Mouse (Mus musculus): Measurements from ENCODE around the gene Eml2. TPM values are rescaled to one million over a fixed set of nuclear protein-coding genes. Genes with fewer than 3 reads are reported as not detected.

Gene Eml2
- total RNA-seq, 2 experiments from 2014 or later: not detected

DNA sequence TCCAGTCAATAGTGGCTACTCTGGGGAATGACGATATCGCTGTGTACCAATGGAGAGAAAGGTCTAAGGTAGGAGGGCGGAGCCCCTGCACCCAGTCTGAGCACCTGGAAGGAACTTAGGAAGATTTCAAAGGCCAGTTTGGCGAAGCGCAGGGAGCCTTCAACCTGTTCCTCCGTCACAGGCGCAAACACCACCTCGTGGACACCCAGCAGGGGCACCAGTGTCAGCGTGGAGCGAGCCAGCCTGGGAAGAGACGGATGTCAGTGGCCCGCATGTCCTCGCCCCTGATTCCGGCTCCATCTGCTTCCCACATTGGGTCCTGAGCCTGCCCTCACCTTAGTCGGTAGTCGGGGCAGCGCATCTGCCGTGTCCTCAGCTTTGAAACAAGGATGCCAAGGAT, 16.8 kb upstream of the Eml2 start:
- ATAC-seq (replicated peaks; ENCODE audit: low FRiP score, poor library complexity, severe bottlenecking): no peak

DNA sequence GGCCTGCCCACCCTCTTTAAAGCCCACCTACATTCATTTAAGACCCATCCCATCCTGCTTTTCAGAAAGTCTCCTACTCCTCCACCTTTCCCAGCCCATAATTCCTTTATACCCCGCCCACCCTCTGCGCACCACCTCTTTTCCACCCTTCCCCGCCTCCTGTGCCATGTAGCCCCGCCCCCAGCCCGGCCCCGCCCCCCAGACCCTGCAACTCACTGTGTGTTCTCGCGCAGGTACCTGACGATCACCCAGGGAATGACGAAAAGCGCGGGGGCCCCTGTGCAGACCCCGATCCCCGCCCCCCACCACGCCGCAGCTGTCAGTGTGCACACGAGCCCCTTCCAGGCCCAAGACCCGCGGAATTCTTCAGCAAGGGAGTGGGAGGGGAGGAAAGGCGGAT, 16.1 kb upstream of the Eml2 start:
- ATAC-seq (replicated peaks; ENCODE audit: low FRiP score, poor library complexity, severe bottlenecking): no peak

GRCm38 (mm10) chr7:19162928-19163327, 13.3 kb upstream of the Eml2 start:
- no peak for ATAC-seq (replicated peaks; ENCODE audit: low FRiP score, poor library complexity, severe bottlenecking)

GRCm38 (mm10) chr7:19163752-19164151, 12.5 kb upstream of the Eml2 start:
- no peak for ATAC-seq (replicated peaks; ENCODE audit: low FRiP score, poor library complexity, severe bottlenecking)

DNA sequence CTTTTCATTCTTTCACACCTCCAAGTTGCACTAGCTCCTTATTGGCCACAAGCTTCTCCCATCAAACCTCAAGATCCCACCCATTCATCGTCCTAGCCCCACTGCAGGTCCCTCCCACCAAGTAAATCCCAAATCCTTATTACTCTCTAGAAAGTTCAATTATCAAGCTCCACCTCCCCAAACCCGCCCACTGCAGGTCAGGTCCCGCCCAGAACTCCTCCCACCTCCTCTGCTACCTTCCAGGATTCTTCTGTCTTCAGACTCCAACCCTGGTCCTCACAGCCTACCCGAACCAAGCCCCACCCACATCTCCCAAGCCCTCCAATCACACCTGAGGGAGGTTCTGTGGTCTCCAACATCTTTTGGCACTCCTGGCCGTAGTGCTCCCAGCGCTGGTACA, 12.0 kb upstream of the Eml2 start:
- ATAC-seq (replicated peaks; ENCODE audit: low FRiP score, poor library complexity, severe bottlenecking): no peak

DNA sequence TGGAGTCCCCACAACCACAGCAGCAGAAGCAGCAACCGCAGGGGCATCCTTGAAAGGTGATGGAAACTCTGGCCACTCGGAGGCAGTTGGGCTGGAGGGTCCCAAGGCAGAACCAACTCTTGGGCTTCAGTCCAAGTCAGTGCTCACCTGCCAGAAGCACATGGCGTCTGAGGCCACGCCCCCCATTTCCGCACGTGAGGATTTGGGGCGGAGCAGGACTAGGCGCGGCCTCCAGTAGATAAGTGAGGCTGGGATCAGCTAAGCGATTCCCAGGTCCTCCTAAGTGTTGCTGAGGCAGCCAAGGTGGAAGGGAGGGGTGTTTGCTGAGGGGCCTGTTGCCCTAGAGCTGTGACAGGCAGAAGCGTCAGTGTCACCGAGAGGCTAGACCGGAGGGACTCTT, 11.2 kb upstream of the Eml2 start:
- ATAC-seq (replicated peaks; ENCODE audit: low FRiP score, poor library complexity, severe bottlenecking): peak; percentile 55; the same call in 1 of the 2 replicates

DNA sequence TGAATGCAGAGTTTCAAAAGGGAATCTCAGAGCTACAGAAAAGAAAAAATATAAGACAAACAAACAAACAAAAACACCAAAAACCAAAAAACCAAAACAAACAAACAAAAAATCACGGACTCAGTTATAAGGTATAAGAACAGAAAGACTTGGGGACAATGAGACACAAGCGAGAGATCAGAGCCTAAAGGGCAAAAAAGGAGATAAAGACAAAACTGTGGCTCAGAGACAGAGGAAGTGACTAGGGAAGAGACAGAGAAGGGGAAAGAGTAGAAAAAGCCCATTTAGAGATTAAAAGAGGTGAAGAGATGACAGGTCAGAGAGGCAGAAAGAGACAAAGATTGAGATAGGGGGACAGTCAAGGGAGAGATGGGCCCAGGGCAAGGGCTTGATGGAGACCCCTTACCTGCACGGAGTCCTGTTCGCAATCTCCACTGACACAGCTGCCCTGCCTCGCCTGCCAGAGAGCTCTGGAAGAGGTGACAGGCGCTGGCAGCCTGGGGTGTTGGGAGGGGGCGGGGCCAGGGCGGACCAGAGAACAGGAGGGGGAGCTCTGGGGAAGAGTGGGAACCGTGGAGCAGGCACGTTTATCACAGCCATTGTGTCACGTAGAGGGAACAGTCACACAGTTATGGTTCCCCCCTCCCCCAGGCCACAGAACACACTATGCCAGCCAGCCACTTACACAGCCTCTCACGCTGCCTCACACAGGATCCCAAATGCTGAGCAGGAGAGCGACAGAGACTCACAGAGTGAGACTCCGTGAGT, 10.4 kb upstream of the Eml2 start, which contains the start of gene Gipr:
Gipr (minus strand) TSS at position 472 of the 768 bp plus-strand sequence.
- no peak for ATAC-seq (replicated peaks; ENCODE audit: low FRiP score, poor library complexity, severe bottlenecking)

DNA sequence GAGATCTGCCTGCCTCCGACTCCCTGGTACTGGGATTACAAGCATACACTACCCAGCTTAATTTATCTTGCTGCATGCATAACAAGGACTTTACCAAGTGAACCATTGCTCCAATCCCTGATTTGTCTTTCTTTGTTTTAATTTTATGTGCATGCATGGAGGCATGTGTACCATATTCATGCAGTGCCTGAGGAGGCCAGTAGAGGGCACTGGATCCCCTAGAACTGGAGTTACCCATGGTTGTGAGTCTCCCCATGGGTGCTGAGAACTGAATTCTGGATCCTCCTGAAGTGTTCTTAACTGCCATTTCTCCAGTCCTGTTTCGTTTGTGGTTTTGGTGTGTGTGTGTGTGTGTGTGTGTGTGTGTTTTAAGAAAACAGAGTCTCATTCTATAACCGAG, 9.2 kb upstream of the Eml2 start:
- ATAC-seq (replicated peaks; ENCODE audit: low FRiP score, poor library complexity, severe bottlenecking): no peak

GRCm38 (mm10) chr7:19169506-19169905, 6.7 kb upstream of the Eml2 start:
- no peak for ATAC-seq (replicated peaks; ENCODE audit: low FRiP score, poor library complexity, severe bottlenecking)

DNA sequence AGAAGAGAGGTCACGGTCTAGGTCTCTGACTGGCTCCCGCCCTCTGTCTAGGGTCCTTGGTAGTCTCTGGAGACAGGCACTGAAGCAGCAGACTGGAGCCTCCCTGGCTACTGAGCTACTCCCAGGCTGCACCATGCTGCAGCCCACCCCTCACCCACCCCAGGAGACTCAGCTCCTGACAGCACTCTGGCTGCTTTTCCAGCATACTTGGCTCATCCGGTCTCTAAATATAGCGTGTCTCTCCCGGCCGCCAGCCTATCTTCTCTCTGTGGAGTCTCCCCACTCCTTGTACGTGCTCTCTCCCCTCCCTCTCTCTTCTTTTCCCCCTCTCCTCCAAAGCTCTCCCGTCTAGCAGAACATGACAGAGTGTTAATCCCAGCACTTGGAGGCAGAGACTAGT, 6.1 kb upstream of the Eml2 start:
- ATAC-seq (replicated peaks; ENCODE audit: low FRiP score, poor library complexity, severe bottlenecking): no peak

GRCm38 (mm10) chr7:19171831-19172230, 4.4 kb upstream of the Eml2 start:
- ATAC-seq (replicated peaks; ENCODE audit: low FRiP score, poor library complexity, severe bottlenecking): no peak

DNA sequence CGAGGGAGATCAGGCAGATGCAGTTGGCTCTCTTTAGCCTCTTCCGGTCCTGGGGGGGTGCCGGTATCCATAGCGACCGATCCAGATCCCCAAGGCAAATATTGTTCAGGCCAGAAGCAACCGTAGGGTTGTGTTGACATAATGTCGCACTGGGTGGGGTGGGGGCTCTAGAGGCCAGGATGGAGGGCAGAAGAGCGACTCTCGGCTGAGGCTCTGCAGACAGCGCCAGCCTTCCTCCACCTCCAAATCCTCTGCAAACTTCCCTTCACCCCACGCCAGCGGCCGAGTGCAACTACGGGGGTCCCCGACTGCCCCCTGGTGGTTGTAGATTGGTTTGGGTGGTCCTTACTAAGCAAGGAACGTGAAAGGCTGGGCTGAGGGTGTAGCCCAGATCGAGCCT, 3.3 kb upstream of the Eml2 start:
- ATAC-seq (replicated peaks; ENCODE audit: low FRiP score, poor library complexity, severe bottlenecking): no peak

GRCm38 (mm10) chr7:19176516-19176947, 311 bp downstream of the Eml2 start:
- no peak for ATAC-seq (replicated peaks; ENCODE audit: low FRiP score, poor library complexity, severe bottlenecking)

GRCm38 (mm10) chr7:19177216-19177615, 995 bp downstream of the Eml2 start:
- ATAC-seq (replicated peaks; ENCODE audit: low FRiP score, poor library complexity, severe bottlenecking): no peak

DNA sequence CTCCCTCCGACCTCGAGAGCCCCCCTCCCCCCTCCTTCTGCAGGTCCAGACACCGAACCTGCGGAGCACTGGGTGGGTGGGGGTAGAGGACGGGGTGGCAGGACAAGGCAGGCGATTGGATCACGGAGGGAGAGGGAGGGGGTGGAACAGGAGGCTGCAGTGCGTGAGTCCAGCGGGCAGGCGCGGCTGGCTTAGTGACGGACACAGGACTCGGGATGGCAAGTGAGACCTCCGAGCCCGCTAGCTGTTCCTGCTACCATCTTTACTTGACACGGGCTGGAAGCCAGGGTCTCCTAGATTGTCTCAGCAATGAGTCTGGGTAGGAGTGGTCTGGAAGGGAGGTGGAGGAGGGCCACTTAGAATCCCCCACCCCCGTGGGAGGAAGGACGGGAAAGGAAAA, 1.8 kb downstream of the Eml2 start:
- ATAC-seq (replicated peaks; ENCODE audit: low FRiP score, poor library complexity, severe bottlenecking): no peak

DNA sequence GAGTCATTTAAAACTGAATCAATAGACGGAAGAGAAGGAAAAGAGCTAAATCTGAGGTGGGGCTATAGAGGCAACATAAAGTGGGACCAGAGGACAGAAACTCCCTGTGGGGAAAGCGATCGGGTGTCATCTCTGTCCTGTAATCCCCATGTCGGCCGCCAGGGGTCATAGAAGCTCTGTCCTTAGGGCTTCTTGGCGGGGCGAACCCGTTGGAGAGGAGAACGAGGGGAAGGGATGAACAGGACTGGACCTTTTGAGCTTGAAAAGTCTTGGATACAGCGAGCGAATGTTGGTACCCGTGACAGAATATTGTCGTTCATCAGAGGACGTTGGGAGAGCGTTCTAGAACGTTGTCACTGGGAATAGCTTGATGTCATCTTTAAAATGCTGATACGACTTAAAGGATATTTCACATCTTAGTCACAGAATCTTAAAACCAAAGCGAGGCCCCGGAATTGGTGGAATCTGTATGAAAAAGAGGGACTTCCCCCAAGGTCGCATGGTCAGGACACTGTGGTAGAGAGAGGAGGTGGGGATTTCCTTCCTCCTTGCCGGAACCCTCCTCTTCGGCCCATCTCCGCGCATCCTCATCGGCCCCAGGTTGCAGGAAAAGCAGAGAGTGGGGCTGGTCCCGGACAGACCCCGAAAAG, 2.3 kb downstream of the Eml2 start:
- peak; percentile 76 for ATAC-seq (replicated peaks; ENCODE audit: low FRiP score, poor library complexity, severe bottlenecking)

- ATAC-seq (replicated peaks; ENCODE audit: low FRiP score, poor library complexity, severe bottlenecking): no peak
These were observed 3.0 kb downstream of the Eml2 start for GRCm38 (mm10) chr7:19179173-19179572.

DNA sequence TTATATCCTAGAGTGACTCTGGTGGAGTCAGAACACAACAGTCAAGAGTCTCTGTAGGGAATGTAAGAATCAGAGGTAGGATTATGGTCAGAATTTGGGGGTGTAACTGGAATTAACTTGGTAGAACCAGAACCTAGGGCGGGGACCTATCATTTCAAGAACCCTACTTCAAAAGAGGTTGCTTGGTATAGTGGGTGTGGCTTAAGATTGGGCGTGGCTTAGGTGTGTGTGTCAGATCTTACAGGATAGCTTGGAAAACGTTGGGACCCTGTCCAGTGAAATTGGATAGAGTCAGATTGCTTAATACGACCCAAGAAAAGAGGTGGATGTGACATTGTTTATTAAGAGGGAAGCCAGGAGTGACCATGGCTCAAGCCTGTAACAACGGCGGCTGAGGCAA, 3.7 kb downstream of the Eml2 start:
- no peak for ATAC-seq (replicated peaks; ENCODE audit: low FRiP score, poor library complexity, severe bottlenecking)

- no peak for ATAC-seq (replicated peaks; ENCODE audit: low FRiP score, poor library complexity, severe bottlenecking)
These were observed 4.7 kb downstream of the Eml2 start for GRCm38 (mm10) chr7:19180862-19181429.

GRCm38 (mm10) chr7:19184250-19184649, 8.0 kb downstream of the Eml2 start:
- ATAC-seq (replicated peaks; ENCODE audit: low FRiP score, poor library complexity, severe bottlenecking): no peak

GRCm38 (mm10) chr7:19184758-19185157, 8.5 kb downstream of the Eml2 start:
- no peak for ATAC-seq (replicated peaks; ENCODE audit: low FRiP score, poor library complexity, severe bottlenecking)
